Mouse (Mus musculus) telencephalon, adult 2 months (tissue): ENCODE data around the gene 4933409G03Rik.
A peak's percentile ranks its signal among the peaks of the same experiment; 100 is the strongest.
"Not testable (repeated sequence)": the region's sequence is repeated elsewhere in the genome, so short reads cannot be mapped to it uniquely, and the experiment has no call there.

Experiments used
- DNase-seq: peaks from one replicate; pipeline ENCODE4 v3.0.0-alpha.2; 2011; ENCODE audit warnings: low read depth, low spot score

4933409G03Rik gene

DNA sequence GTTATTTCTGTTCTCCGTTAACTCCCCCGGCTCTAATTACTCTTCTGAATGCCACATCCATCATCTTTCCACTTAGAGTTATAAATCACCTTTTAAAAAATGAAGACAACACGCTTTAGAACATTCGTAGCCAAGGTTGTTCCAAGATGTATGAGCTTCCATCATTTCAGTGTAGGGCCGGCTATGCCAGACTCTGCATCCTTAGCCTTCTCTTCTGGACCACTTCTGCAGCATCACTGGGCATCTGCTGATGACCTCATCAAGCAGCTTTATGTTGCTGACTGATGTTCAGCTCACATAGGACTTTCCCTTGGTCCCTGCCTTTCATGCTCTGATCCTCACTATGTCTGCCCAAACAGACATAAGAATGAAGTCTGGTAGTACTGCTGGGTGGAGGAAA, at the start of gene 4933409G03Rik:
TSS of gene 4933409G03Rik (plus strand) at position 301 of the 400 bp plus-strand sequence.
- DNase-seq, result no peak

DNA sequence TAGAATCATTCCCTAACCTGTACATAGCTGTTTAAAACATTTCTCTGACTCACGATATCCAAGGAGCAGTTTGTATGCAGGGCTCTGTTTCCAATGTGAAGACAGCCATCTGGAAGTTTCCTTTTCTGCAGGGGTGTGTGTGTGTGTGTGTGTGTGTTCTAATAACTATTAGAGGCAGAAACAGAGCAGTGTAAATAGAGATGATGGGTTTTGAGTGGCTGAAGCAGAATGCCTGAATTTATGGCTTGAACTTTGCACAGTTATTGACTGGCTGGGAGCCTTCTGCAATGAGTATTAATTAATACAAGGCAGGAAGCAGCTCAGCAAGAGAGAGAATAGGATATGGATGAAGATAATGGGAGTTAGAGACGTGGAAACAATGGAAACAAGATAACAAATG, 38.0 kb upstream of the 4933409G03Rik start:
- no peak for DNase-seq

DNA sequence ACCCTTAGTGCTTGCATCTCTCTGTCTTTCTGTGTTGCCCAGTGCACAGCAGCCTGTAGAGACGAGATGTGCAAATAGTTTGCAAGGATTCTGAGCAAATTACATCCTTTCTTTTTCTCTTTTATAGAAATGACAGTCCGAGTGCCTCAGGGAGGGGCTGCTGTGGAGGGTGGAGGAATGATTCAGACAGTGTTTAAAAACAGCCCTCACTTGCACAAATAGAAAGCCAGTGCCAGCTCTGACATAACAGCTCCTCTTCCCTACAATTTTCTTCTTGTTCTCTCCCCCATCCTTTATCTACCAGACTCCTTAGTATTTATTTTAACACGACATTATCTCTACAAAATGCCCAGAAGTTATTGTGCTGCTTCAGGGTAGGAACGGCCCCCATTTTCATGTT, 21.4 kb upstream of the 4933409G03Rik start:
- peak; percentile 79 for DNase-seq

DNA sequence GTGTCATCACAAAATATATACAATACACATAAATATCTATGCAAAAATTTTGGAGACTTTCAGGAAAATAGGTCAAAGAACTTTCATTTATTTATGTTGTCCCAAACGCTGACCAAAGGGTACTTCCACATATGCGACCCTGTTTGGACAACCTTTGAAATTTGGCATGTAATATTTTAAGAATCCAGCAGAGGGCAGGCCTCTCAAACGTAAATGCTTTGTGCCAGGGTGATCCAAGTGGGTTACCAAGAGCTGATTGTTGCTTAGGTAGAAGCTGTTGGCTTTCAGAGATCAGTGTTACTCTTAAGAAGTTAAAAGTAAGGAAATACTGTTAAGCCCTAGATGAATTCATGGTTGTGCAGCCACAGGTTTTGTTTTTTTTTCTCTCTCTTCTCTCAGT, 18.9 kb upstream of the 4933409G03Rik start:
- DNase-seq, result peak; percentile 32

DNA sequence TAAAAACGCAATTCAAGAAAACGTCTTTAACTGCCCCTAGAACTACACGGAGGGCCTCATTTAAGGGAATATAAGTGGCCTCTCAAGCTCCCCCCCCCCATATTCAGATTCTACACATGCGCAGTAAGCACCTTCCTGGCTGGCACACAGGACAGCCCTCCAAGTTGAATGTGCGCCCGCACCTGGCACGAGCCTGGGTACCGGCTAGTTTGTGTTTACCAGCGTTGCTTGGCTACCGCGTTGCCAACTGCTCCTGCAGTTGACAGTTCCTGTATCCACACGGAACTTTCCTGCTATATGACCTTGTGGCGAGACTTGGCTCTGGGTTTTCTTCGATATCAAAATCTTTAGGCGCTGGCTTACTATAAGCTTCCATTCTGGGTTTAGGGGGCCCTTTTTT, 13.9 kb upstream of the 4933409G03Rik start:
- no peak for DNase-seq

DNA sequence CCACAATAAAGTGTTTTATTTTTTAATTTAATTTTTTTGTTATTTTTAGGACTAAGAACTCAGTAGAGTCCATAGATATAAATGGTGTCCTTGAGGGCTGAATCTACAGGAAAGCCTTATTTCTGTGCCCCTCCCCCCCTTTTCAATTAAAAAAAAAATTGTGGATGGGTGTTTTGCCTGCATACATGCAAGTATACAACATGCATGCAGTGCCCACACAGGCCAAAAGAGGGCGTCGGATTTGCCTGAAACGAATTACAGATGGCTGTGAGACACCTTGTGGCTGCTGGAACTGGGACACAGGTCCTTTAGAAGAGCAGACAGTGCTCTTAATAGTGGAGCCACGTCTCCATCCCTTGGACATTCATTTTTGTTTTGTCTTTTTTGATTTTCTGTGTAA, 9.9 kb upstream of the 4933409G03Rik start:
- DNase-seq, result no peak

DNA sequence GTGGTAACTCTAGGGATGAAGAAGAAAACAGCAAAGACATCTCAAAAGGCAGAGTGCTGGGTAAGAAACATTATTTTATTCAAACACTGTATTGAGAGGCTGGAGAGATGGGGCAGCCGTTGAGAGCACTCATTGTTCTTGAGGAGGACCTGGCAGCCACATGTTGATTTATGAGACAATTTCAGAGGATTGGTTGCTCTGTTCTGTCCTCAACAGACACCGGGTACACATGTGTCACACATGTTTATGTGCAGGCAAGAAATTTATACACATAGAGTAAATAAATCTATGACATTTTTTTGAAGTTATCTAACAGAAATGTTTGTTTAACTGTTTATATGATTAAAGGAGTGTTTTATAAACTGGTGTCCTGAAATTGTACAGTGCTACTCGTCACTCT, 10.6 kb downstream of the 4933409G03Rik start:
- DNase-seq, result no peak

DNA sequence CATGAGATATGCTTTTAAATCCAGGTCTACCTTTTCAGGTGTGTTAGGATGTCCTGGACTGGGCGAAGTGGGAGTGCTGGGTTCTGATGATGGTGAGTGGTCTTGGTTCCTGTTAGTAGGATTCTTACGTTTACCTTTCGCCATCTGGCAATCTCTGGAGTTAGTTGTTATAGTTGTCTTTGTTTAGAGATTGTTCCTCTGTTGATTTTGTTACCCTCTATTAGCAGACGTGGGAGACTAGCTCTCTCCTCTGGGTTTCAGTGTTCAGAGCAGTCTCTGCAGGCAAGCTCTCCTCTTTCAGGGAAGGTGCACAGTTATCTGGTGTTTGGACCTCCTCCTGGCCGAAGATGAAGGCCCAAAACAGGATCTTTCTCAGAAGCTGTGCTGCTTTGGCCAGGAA, 74.0 kb downstream of the 4933409G03Rik start, which contains the start of gene 4932414N04Rik:
TSS of gene 4932414N04Rik (plus strand) at position 301 of the 400 bp plus-strand sequence.
- DNase-seq, result not testable (repeated sequence)
